In genomic region chr17:86355772-86356451, GRCm38 (mm10) we compare ENCODE assay signal across 13 mouse cellular contexts.
DNase-seq lines count a peak whose midpoint lies in the region; ATAC-seq and TF ChIP-seq lines count a peak whose summit lies in the region.
"Had no signal": no experiment of that assay in that cellular context is flagged by ENCODE, and none has a peak within 500 bp of the region (broad histone marks: within the 10 kb centered on the region; RNA-seq: fewer than 3 reads in every experiment).

No protein-coding gene starts in this region.

- ATAC-seq in forebrain, postnatal 0 days: peak; percentile 44; the same call in 1 of the 2 replicates
- ATAC-seq in forebrain, embryonic 14.5 days: no peak
- ATAC-seq in hindbrain, embryonic 15.5 days (ENCODE audit: low FRiP score, low read depth): 0 out of 2 replicates have a peak, but pooled peaks have one; percentile 33
- ATAC-seq: intestine, embryonic 15.5 days had no signal

- 0 out of 2 replicates have a peak overlapping the region, but pooled peaks have one; percentile 46 for H3K27ac ChIP-seq in forebrain, postnatal 0 days (ENCODE audit: low read depth, low read length)
- H3K27ac ChIP-seq in forebrain, embryonic 14.5 days (ENCODE audit: low read depth, low read length): no peak overlapping the region
- peak overlapping the region; percentile 13 for H3K27ac ChIP-seq in liver, adult 2 months (replicated peaks; ENCODE audit: insufficient read depth, low read depth, low read length)
- H3K27ac ChIP-seq in hindbrain, embryonic 15.5 days (replicated peaks): peak overlapping the region; percentile 50; the same call in 1 of the 2 replicates
- H3K27ac ChIP-seq: intestine, embryonic 15.5 days; liver, embryonic 14.5 days had no signal

- H3K4me1 ChIP-seq in forebrain, postnatal 0 days (ENCODE audit: insufficient read depth): peaks cover 24% of the 10 kb centered on the region
- H3K4me1 ChIP-seq in forebrain, embryonic 14.5 days (ENCODE audit: control insufficient read depth, insufficient read depth, low read length): peaks cover 5% of the 10 kb centered on the region
- peaks cover 12% of the 10 kb centered on the region for H3K4me1 ChIP-seq in liver, adult 2 months (ENCODE audit: control insufficient read depth, insufficient read depth, low read length)
- H3K4me1 ChIP-seq in hindbrain, embryonic 15.5 days (replicated peaks): peaks cover 28% of the 10 kb centered on the region

- no peak overlapping the region for H3K4me2 ChIP-seq in forebrain, postnatal 0 days (ENCODE audit: low read depth)
- H3K4me2 ChIP-seq in forebrain, embryonic 14.5 days (ENCODE audit: low read length): no peak overlapping the region
- H3K4me2 ChIP-seq in hindbrain, embryonic 15.5 days: no peak overlapping the region
- H3K4me2 ChIP-seq: heart, embryonic 12.5 days; intestine, embryonic 15.5 days had no signal

- H3K9ac ChIP-seq in forebrain, postnatal 0 days: no peak overlapping the region
- no peak overlapping the region for H3K9ac ChIP-seq in forebrain, embryonic 14.5 days (ENCODE audit: low read length)
- H3K9ac ChIP-seq in liver, adult 2 months (ENCODE audit: low read depth, low read length): no peak overlapping the region
- no peak overlapping the region for H3K9ac ChIP-seq in hindbrain, embryonic 15.5 days
- H3K9ac ChIP-seq: heart, embryonic 12.5 days; intestine, embryonic 15.5 days; liver, embryonic 14.5 days had no signal

- DNase-seq in forebrain, postnatal 0 days: no peak
- no peak for DNase-seq in forebrain, embryonic 14.5 days (ENCODE audit: low spot score)
- peak; percentile 74 for DNase-seq in liver, adult 2 months (ENCODE audit: extremely low read depth, low read depth, low spot score)
- DNase-seq in liver: no peak
- peak; percentile 77 to 83 for DNase-seq in cerebellum, postnatal 14 days
- DNase-seq in ovary, postnatal 36 days (ENCODE audit: low spot score): no peak
- no peak for DNase-seq in B cell, adult 2 months
- DNase-seq: adrenal gland, adult 8-10 months; gastrocnemius, postnatal 10 days had no signal

- no peaks in the 10 kb centered on the region for H3K27me3 ChIP-seq in forebrain, postnatal 0 days (ENCODE audit: insufficient read depth, low read length)
- H3K27me3 ChIP-seq in forebrain, embryonic 14.5 days (replicated peaks; ENCODE audit: control insufficient read depth, insufficient read depth, low read length): no peaks in the 10 kb centered on the region
- H3K27me3 ChIP-seq in liver, adult 2 months (ENCODE audit: control insufficient read depth, insufficient read depth, low read length): no peaks in the 10 kb centered on the region
- no peaks in the 10 kb centered on the region for H3K27me3 ChIP-seq in hindbrain, embryonic 15.5 days
- H3K27me3 ChIP-seq: heart, embryonic 12.5 days; intestine, embryonic 15.5 days had no signal

- no peak for TF ChIP-seq CTCF in forebrain, postnatal 0 days (IDR thresholded peaks at IDR 0.05; ENCODE audit: low read depth)
- no peak for TF ChIP-seq CTCF in liver, adult 2 months (IDR thresholded peaks at IDR 0.05; ENCODE audit: low read depth, low read length)

- WGBS in forebrain, postnatal 0 days: 28% methylated on average over 7 of the region's 7 CpGs
- WGBS in forebrain, embryonic 14.5 days: 57% methylated on average over 7 of the region's 7 CpGs
- WGBS in liver, adult 2 months: 53% methylated on average over 7 of the region's 7 CpGs
- 35% methylated on average over 7 of the region's 7 CpGs for WGBS in hindbrain, embryonic 15.5 days

- no peaks in the 10 kb centered on the region for H3K9me3 ChIP-seq in forebrain, postnatal 0 days (ENCODE audit: low read length)
- H3K9me3 ChIP-seq in forebrain, embryonic 14.5 days (replicated peaks; ENCODE audit: control insufficient read depth, low read length): no peaks in the 10 kb centered on the region
- no peaks in the 10 kb centered on the region for H3K9me3 ChIP-seq in hindbrain, embryonic 15.5 days
- H3K9me3 ChIP-seq: heart, embryonic 12.5 days; intestine, embryonic 15.5 days had no signal

- no peak overlapping the region for H3K4me3 ChIP-seq in forebrain, postnatal 0 days (ENCODE audit: low read depth, low read length)
- H3K4me3 ChIP-seq in forebrain, embryonic 14.5 days (ENCODE audit: low read depth, low read length): no peak overlapping the region
- H3K4me3 ChIP-seq in liver, adult 2 months (ENCODE audit: insufficient read depth, low read depth, low read length): no peak overlapping the region
- no peak overlapping the region for H3K4me3 ChIP-seq in hindbrain, embryonic 15.5 days
- H3K4me3 ChIP-seq: heart, embryonic 12.5 days; intestine, embryonic 15.5 days had no signal

- TF ChIP-seq POLR2A in liver, adult 2 months (IDR thresholded peaks at IDR 0.05; ENCODE audit: extremely low read depth, insufficient read depth, low read length): no peak

- H3K79me2 ChIP-seq in liver, adult 2 months (ENCODE audit: control insufficient read depth, insufficient read depth, low read length): no peaks in the 10 kb centered on the region; the same call in 1 of the 2 replicates

- H3K36me3 ChIP-seq in forebrain, postnatal 0 days (ENCODE audit: insufficient read depth): no peaks in the 10 kb centered on the region
- H3K36me3 ChIP-seq in forebrain, embryonic 14.5 days (ENCODE audit: control insufficient read depth, insufficient read depth, low read length): no peaks in the 10 kb centered on the region
- H3K36me3 ChIP-seq in liver, adult 2 months (ENCODE audit: control insufficient read depth, insufficient read depth, low read length): no peaks in the 10 kb centered on the region
- no peaks in the 10 kb centered on the region for H3K36me3 ChIP-seq in hindbrain, embryonic 15.5 days
- H3K36me3 ChIP-seq: heart, embryonic 12.5 days; intestine, embryonic 15.5 days had no signal

Comparison
In these comparisons a context has a peak if more than half of its experiments do, and no peak if none do; other contexts are left out.
1. DNase-seq: peak in liver, adult 2 months (single experiment) and cerebellum, postnatal 14 days (2 of 2); none in forebrain, postnatal 0 days (single experiment), forebrain, embryonic 14.5 days (single experiment), liver (single experiment), ovary, postnatal 36 days (single experiment) and B cell, adult 2 months (0 of 2).